Mouse (Mus musculus): Measurements from ENCODE around the gene Cdhr2.

The Cdhr2 gene

GRCm38 (mm10) chr13:54753733-54754132, 52.5 kb downstream of the Cdhr2 start:
- no peak for DNase-seq

GRCm38 (mm10) chr13:54754169-54755080, 53.2 kb downstream of the Cdhr2 start:
- DNase-seq = no peak

GRCm38 (mm10) chr13:54755201-54755830, 54.1 kb downstream of the Cdhr2 start:
- peak; percentile 76 for DNase-seq

- no peak for DNase-seq
Measured at GRCm38 (mm10) chr13:54756156-54756712, 55.0 kb downstream of the Cdhr2 start.

- no peak for DNase-seq
Measured at GRCm38 (mm10) chr13:54757093-54757830, 56.0 kb downstream of the Cdhr2 start.

- peak; percentile 93 for DNase-seq
Measured at GRCm38 (mm10) chr13:54758045-54758755, 56.9 kb downstream of the Cdhr2 start.

GRCm38 (mm10) chr13:54758756-54759470, 57.7 kb downstream of the Cdhr2 start:
- DNase-seq = no peak

GRCm38 (mm10) chr13:54759496-54759895, 58.2 kb downstream of the Cdhr2 start:
- peak; percentile 10 for DNase-seq

- peak; percentile 95 for DNase-seq
Measured at GRCm38 (mm10) chr13:54760164-54760795, 59.0 kb downstream of the Cdhr2 start.

GRCm38 (mm10) chr13:54760906-54761305, 59.6 kb downstream of the Cdhr2 start:
- no peak for DNase-seq

GRCm38 (mm10) chr13:54765281-54766191, 64.3 kb downstream of the Cdhr2 start:
- no peak for DNase-seq

GRCm38 (mm10) chr13:54766192-54766768, 65.0 kb downstream of the Cdhr2 start, which contains the start of gene Sncb:
TSS of gene Sncb (minus strand) at chr13:54766595.
- DNase-seq = peak; percentile 80

GRCm38 (mm10) chr13:54767012-54767411, 65.8 kb downstream of the Cdhr2 start:
- DNase-seq = no peak

- DNase-seq = peak; percentile 70
Measured at GRCm38 (mm10) chr13:54780592-54780991, 79.3 kb downstream of the Cdhr2 start.

- DNase-seq = peak; percentile 29
Measured at GRCm38 (mm10) chr13:54781086-54781485, 79.8 kb downstream of the Cdhr2 start.

GRCm38 (mm10) chr13:54783235-54783634, 82.0 kb downstream of the Cdhr2 start:
- DNase-seq = no peak

- DNase-seq = no peak
Measured at GRCm38 (mm10) chr13:54783698-54784097, 82.4 kb downstream of the Cdhr2 start, which contains the start of gene Eif4e1b. TSS of gene Eif4e1b (plus strand) at chr13:54783998.

Data from layer of hippocampus, adult 9-11 months (tissue).